Mouse (Mus musculus) spleen, adult 12 weeks (tissue): ENCODE results near the gene Smim1.

Source experiments
- DNase-seq: peaks from one replicate; pipeline ENCODE4 v3.0.0; 2022; ENCODE audit warnings: low spot score

The Smim1 gene

GRCm38 (mm10) chr4:154025641-154026440 is at the start of gene Smim1:
Gene Smim1 (minus strand): TSS chr4:154026230.
- DNase-seq, result peak; percentile 52

- no peak for DNase-seq
Measured at GRCm38 (mm10) chr4:154071941-154072340, 45.9 kb upstream of the Smim1 start.

GRCm38 (mm10) chr4:154071521-154071920 is 45.5 kb upstream of the Smim1 start:
- DNase-seq, result no peak

- no peak for DNase-seq
Measured at GRCm38 (mm10) chr4:154070896-154071295, 44.9 kb upstream of the Smim1 start.

DNA sequence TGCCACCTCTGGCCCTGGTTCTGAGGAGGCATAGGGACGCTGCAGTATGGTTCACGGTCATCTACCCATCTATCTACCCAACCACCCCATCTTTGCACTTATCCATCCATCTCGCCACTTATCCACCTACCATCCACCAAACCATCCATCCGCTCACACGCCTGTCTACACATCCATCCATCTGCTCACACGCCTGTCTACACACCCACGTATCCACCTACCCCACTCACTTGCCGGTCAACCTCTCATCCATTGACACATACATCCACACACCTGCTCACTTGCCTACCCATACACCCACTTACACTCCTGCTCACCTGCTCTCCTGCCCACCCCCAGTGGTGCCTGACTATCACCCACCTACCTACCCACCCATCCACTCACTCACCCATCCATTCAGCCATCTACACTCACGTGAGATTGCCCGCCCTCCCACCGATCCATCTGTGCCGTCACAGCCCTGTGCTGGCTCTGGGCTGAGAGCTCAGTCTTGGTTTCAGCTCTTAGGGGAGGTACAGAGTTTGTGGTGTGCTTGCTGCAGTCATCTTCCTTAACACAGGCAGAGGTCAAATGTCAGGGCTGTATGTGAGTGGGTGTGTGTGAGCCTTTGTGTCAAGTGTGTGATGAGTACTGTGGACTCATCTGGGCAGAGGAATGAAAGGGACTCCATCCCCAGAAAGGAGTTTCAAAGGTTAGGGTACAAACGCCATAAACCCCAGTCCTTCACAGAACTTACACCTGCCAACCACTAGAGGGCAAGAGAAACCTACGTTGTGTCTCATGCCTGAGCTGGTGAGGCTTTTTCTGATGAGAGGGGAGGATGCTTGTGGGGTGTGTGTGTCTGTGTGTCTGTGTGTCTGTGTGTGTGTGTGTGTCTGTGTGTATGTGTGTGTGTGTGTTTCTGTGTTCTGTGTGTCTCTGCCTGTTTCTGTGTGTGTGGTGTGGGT is 39.1 kb upstream of the Smim1 start:
- no peak for DNase-seq

GRCm38 (mm10) chr4:154057696-154058095 is 31.7 kb upstream of the Smim1 start:
- DNase-seq, result no peak

- no peak for DNase-seq
Measured at GRCm38 (mm10) chr4:154056661-154057060, 30.6 kb upstream of the Smim1 start.

DNA sequence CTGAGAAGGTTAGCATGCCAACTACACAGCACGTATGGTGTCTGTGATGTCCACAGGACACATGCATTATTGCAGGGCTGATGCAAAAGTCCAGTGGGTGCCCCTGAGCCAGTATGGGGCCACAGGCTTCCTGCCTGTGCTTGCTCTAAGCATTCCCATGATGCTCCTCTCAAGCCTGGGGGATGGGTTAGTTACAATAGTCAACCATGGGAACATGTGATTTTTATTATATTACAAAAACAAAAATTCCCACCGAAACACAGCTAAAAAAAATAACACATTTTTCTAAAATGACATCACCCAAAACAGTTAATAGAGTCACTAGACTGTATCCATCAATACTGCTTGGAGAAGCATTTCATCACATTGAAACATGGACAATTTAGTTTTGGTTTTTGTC is 30.0 kb upstream of the Smim1 start:
- DNase-seq, result no peak

DNA sequence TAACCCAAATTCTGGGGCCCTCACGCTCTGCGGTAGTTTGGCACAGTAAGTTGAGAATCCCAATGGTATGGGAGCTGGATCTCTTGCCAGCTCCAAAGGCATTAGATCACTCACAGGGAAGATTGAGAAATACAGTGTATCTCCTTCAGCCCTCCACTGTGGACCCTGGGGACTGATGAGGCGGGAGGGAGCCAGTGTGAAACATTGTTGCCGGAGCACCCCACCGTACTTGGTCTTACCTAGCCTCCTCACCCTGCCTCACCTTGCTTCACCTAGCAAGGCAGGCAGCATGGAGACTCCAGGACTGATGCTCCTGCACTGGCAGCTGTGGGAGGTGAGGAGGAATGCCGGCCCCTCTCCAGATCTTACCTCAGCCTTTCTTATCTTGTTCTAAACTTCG is 29.5 kb upstream of the Smim1 start:
- DNase-seq, result no peak

- DNase-seq, result no peak
Measured at GRCm38 (mm10) chr4:154053065-154053464, 27.0 kb upstream of the Smim1 start.

DNA sequence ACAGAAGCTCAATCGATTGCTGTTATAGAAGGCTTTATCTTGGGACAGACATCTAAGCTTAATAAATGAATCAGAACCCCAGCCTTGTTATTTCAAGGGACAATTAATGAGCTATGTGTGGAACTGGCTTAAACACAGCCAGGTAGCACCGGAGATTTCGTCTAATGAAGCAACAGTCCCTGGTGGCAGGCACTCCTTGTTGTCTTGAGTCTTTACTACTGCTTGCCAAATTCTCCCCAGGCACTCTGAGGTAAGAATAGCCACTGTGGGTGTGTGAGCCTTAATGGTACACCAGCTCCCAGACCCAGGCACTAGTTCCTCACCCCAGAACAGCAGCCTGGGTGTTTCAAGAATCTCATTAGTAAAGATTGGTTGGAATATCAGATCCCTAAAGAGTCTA is 25.4 kb upstream of the Smim1 start:
- no peak for DNase-seq

DNA sequence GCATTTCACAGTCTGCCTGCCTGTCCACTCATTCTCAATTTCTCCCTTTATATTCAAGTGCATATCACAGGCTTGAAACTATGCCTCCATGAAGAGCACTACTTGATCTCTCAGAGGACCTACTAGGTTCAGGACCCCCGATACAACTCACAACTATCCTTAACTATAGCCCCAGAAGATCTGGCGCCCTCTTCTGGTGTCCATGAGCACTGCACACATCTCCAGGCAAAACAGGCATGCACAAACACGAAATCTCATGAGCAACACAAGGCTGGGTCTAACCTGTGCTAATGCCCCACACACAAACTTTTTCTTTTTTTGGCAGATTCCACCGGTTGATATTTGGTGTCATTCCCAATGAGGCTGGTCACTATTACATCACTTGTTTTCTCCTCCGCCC is 19.8 kb upstream of the Smim1 start:
- DNase-seq, result no peak

DNA sequence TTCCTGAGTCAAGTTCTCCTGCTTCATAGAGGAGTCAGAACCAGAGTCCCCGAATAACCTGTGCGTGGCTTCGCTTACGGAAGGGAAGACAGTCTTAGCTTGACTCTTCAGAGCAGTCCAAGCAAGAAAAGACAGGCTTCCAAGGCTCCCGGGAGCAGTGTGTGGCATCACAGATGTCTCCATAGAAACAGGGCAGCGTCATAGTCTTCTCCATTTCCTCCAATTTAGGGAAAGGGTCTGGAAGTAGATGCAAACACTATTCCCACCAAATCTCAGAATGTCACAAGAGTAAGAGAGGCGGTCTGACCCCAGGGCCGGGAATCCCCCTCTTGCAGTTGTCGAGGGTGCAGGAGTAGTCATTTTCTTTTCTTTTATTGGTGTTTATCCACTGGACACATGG is 16.5 kb upstream of the Smim1 start, which contains the start of gene Ccdc27:
Gene Ccdc27, minus strand, starts transcription at position 101 of the 400 bp plus-strand sequence.
- no peak for DNase-seq

DNA sequence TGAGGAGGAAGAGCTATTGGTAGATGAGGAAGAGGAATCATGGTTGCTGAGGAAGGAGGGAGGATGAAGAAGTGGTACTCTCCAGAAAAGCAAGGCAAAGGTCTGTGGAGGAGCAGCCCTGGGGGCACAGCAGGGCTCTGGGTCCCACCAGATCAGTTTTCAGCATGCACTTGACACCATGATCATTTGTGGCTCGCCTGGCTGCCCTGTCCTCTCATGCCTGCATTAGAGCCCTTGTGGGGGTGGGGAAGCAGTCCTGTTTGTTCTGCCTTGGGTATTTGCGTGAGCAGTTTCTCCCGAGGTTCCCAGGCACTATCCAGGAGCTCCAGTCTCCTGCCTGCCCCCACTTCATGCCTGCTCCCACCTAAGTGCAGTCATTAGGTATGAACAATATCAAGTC is 11.1 kb upstream of the Smim1 start:
- no peak for DNase-seq

GRCm38 (mm10) chr4:154028646-154029045 is 2.6 kb upstream of the Smim1 start:
- DNase-seq, result no peak

- DNase-seq, result no peak
Measured at GRCm38 (mm10) chr4:154028066-154028465, 2.0 kb upstream of the Smim1 start.

DNA sequence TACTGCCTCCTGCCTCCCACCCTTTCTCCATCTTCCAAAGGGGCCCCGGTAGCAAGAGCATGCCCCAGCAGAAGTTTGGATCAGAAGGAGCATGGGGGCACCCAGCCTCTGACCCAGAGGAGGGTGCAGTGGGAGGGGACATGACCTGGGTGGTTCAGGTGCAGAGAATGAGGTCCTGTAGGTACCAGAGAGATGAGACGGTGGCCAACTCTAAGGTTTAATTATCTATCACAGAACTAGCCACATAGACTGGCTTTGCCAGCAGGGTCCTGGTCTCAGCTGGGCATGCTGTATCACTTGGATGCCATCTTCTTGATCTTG is 371 bp upstream of the Smim1 start:
- DNase-seq, result no peak

DNA sequence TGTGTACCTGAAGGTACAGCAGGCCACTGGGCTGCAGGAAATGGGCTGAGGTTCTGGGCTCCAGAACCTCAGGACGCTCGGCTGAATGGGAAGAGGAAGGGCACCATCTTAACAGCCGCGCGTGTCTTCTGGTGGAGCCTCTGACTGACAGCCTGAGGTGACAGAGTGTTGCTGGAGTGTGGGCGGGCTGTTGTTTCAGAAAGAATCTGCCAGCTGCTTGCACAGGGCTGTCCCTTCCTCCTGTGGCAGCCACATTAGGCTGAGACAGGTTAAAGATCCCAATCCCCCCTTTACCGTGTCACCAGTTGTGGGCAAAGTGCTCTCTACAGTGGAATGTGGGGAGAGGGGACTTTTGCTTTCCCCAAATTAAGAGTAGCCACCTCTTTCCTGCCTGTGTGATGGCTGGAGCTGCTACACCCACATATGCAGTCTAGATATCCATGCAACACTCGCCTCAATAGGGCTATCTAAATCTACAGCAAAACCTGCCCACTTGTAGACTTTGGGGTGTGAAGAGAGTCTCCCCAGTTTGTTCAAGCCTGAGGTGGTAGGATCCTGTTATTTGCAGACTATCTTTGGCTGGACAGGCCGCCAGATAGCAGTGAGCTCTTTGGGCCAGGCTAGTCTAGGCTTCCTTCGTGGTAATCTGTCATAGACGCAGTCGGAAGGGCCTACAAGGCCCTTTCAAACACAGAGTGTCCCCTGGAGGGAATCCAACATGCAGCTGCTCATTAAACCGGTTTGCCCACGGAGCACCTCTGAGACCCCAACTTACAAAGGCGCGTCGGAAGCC is 1.1 kb downstream of the Smim1 start:
- DNase-seq, result peak; percentile 30

DNA sequence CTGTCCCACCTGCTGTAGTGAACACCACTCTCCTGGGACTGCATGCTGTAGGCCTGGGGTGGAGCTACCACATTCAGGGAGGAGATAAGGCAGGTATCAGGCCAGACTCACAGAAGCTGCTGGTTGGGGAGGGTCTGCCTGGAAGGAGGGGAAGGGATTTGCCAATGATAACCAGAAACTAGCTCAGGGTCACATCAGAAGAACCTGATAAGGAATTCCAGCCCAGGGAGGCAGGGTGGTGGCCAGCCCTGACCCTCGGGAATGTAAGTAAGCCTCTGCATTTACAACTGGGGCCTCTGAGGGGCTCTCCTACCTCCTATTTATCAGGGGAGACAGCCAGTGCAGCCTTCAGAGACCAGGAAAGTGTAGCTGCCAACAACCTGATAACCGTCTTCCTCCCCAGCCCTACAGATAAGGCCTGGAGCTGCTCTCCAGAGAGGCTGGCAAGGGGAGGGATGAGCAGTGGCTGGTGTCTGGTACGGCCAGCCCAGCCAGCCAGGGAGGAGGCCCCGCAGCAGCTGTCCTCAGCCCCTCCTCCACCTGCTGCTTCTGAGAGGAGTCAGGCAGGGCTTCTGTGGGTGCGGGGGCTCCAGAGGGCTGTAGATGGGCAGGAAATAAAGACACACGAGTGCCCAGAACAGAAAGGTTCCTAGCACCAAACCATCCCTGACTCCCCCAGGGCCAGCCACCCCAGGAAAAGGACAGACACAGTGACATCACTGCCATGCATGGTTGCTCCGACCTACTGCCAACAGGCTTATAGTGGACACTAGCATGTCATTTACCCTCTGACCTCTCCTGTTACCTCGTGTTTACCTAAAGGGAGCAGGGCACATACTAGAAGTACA is 2.1 kb downstream of the Smim1 start:
- DNase-seq, result peak; percentile 55

GRCm38 (mm10) chr4:154022844-154023243 is 3.2 kb downstream of the Smim1 start:
- no peak for DNase-seq

DNA sequence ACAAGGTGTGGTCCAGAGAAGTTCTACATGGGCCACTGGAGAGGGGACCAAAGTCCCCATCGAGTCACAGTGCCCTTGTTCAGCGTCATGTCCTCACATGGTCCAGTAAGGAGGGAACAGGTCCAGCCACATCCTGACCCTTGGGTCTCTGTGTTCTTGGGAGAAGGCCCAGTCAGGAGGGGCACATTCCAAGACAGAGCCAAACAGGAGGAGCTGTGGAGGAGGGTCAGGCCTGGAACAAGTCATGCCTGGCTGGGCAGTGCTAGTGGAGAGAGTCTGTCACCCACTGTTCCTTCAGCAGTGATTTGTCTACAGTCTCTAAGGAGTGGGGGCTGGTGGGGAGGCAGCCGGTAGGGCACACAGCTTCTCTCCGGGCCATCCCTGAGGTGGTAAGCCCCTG is 3.6 kb downstream of the Smim1 start:
- DNase-seq, result no peak
